Mouse (Mus musculus): Measurements from ENCODE around the gene Krt12. TPM values are rescaled to one million over a fixed set of nuclear protein-coding genes. Genes with fewer than 3 reads are reported as not detected.

Krt12 gene
- polyA plus RNA-seq, 1 experiment from 2014 or later = not detected

- no peak for ATAC-seq (ENCODE audit: low FRiP score, low TSS enrichment)
Observed at GRCm38 (mm10) chr11:99454044-99454443, 32.0 kb upstream of the Krt12 start.

GRCm38 (mm10) chr11:99448769-99449168, 26.7 kb upstream of the Krt12 start:
- Histone ChIP-seq H3K9me3 (ENCODE audit: control insufficient read depth, low read length) (no peaks in the 10 kb centered on the region), H3K9ac (ENCODE audit: low read depth, low read length) (no peak overlapping the region), H3K4me1 (ENCODE audit: control insufficient read depth, insufficient read depth, low read length) (no peaks in the 10 kb centered on the region), H3K4me3 (ENCODE audit: low read length) (no peak overlapping the region), H3K27ac (ENCODE audit: low read depth, low read length) (no peak overlapping the region), H3K4me2 (replicated peaks; ENCODE audit: low read depth, low read length) (no peak overlapping the region), H3K27me3 (ENCODE audit: control insufficient read depth, insufficient read depth, low read length) (peaks cover 3% of the 10 kb centered on the region; the same call in 1 of the 2 replicates), H3K36me3 (ENCODE audit: control insufficient read depth, insufficient read depth, low read length) (no peaks in the 10 kb centered on the region)
- WGBS = 52% methylated on average over 2 of the region's 2 CpGs
- no peak for ATAC-seq (ENCODE audit: low FRiP score, low TSS enrichment)

More at GRCm38 (mm10) chr11:99454044-99454443, 32.0 kb upstream of the Krt12 start:
- peaks cover 3% of the 10 kb centered on the region; the same call in 1 of the 2 replicates for H3K27me3 ChIP-seq (ENCODE audit: control insufficient read depth, insufficient read depth, low read length)
- no peak overlapping the region for H3K27ac ChIP-seq (ENCODE audit: low read depth, low read length)
- no peaks in the 10 kb centered on the region for H3K36me3 ChIP-seq (ENCODE audit: control insufficient read depth, insufficient read depth, low read length)
- no peak overlapping the region for H3K4me3 ChIP-seq (ENCODE audit: low read length)
- H3K4me2 ChIP-seq (replicated peaks; ENCODE audit: low read depth, low read length) = no peak overlapping the region
- H3K9ac ChIP-seq (ENCODE audit: low read depth, low read length) = no peak overlapping the region
- no peaks in the 10 kb centered on the region for H3K4me1 ChIP-seq (ENCODE audit: control insufficient read depth, insufficient read depth, low read length)
- no peaks in the 10 kb centered on the region for H3K9me3 ChIP-seq (ENCODE audit: control insufficient read depth, low read length)
- WGBS = 82% methylated on average over 4 of the region's 4 CpGs

- no peak overlapping the region for H3K4me3 ChIP-seq (ENCODE audit: low read length)
- 49% methylated on average over 8 of the region's 8 CpGs for WGBS
Observed at GRCm38 (mm10) chr11:99441220-99441619, 19.2 kb upstream of the Krt12 start.

GRCm38 (mm10) chr11:99439465-99439864, 17.4 kb upstream of the Krt12 start:
- Histone ChIP-seq H3K4me1 (ENCODE audit: control insufficient read depth, insufficient read depth, low read length) (no peaks in the 10 kb centered on the region), H3K4me2 (replicated peaks; ENCODE audit: low read depth, low read length) (no peak overlapping the region), H3K9me3 (ENCODE audit: control insufficient read depth, low read length) (no peaks in the 10 kb centered on the region), H3K4me3 (ENCODE audit: low read length) (no peak overlapping the region), H3K27ac (ENCODE audit: low read depth, low read length) (no peak overlapping the region), H3K27me3 (ENCODE audit: control insufficient read depth, insufficient read depth, low read length) (no peaks in the 10 kb centered on the region), H3K9ac (ENCODE audit: low read depth, low read length) (no peak overlapping the region), H3K36me3 (ENCODE audit: control insufficient read depth, insufficient read depth, low read length) (no peaks in the 10 kb centered on the region)
- WGBS = 79% methylated on average over 10 of the region's 10 CpGs
- ATAC-seq (ENCODE audit: low FRiP score, low TSS enrichment) = no peak

More at GRCm38 (mm10) chr11:99441220-99441619, 19.2 kb upstream of the Krt12 start:
- Histone ChIP-seq H3K36me3 (ENCODE audit: control insufficient read depth, insufficient read depth, low read length) (no peaks in the 10 kb centered on the region), H3K9ac (ENCODE audit: low read depth, low read length) (no peak overlapping the region), H3K27me3 (ENCODE audit: control insufficient read depth, insufficient read depth, low read length) (no peaks in the 10 kb centered on the region), H3K4me2 (replicated peaks; ENCODE audit: low read depth, low read length) (no peak overlapping the region), H3K4me1 (ENCODE audit: control insufficient read depth, insufficient read depth, low read length) (no peaks in the 10 kb centered on the region), H3K9me3 (ENCODE audit: control insufficient read depth, low read length) (no peaks in the 10 kb centered on the region), H3K27ac (ENCODE audit: low read depth, low read length) (no peak overlapping the region)
- no peak for ATAC-seq (ENCODE audit: low FRiP score, low TSS enrichment)

- Histone ChIP-seq H3K36me3 (ENCODE audit: control insufficient read depth, insufficient read depth, low read length) (no peaks in the 10 kb centered on the region), H3K27ac (ENCODE audit: low read depth, low read length) (no peak within 1 kb of the TSS), H3K27me3 (ENCODE audit: control insufficient read depth, insufficient read depth, low read length) (no peaks in the 10 kb centered on the region), H3K4me2 (replicated peaks; ENCODE audit: low read depth, low read length) (no peak within 1 kb of the TSS), H3K9me3 (ENCODE audit: control insufficient read depth, low read length) (no peaks in the 10 kb centered on the region), H3K4me1 (ENCODE audit: control insufficient read depth, insufficient read depth, low read length) (no peaks in the 10 kb centered on the region), H3K4me3 (ENCODE audit: low read length) (no peak within 1 kb of the TSS), H3K9ac (ENCODE audit: low read depth, low read length) (no peak within 1 kb of the TSS)
- 28% methylated on average over 10 of the region's 10 CpGs for WGBS
- ATAC-seq (ENCODE audit: low FRiP score, low TSS enrichment) = no peak
Observed at GRCm38 (mm10) chr11:99437972-99438371, 15.9 kb upstream of the Krt12 start, which contains the start of gene Krt20. Krt20 (minus strand) TSS chr11:99438150.

- Histone ChIP-seq H3K4me2 (replicated peaks; ENCODE audit: low read depth, low read length) (no peak overlapping the region), H3K9ac (ENCODE audit: low read depth, low read length) (no peak overlapping the region), H3K27me3 (ENCODE audit: control insufficient read depth, insufficient read depth, low read length) (no peaks in the 10 kb centered on the region), H3K9me3 (ENCODE audit: control insufficient read depth, low read length) (no peaks in the 10 kb centered on the region), H3K4me1 (ENCODE audit: control insufficient read depth, insufficient read depth, low read length) (no peaks in the 10 kb centered on the region), H3K36me3 (ENCODE audit: control insufficient read depth, insufficient read depth, low read length) (no peaks in the 10 kb centered on the region), H3K4me3 (ENCODE audit: low read length) (no peak overlapping the region), H3K27ac (ENCODE audit: low read depth, low read length) (no peak overlapping the region)
- no peak for ATAC-seq (ENCODE audit: low FRiP score, low TSS enrichment)
- WGBS = 87% methylated on average over 4 of the region's 4 CpGs
Observed at GRCm38 (mm10) chr11:99436625-99437024, 14.6 kb upstream of the Krt12 start.

- no peaks in the 10 kb centered on the region for H3K36me3 ChIP-seq (ENCODE audit: control insufficient read depth, insufficient read depth, low read length)
- H3K27me3 ChIP-seq (ENCODE audit: control insufficient read depth, insufficient read depth, low read length) = no peaks in the 10 kb centered on the region
- H3K9me3 ChIP-seq (ENCODE audit: control insufficient read depth, low read length) = no peaks in the 10 kb centered on the region
- no peak for ATAC-seq (ENCODE audit: low FRiP score, low TSS enrichment)
- no peak overlapping the region for H3K4me3 ChIP-seq (ENCODE audit: low read length)
- no peak overlapping the region for H3K4me2 ChIP-seq (replicated peaks; ENCODE audit: low read depth, low read length)
- WGBS = 59% methylated on average over 12 of the region's 12 CpGs
- H3K27ac ChIP-seq (ENCODE audit: low read depth, low read length) = no peak overlapping the region
- H3K9ac ChIP-seq (ENCODE audit: low read depth, low read length) = no peak overlapping the region
- H3K4me1 ChIP-seq (ENCODE audit: control insufficient read depth, insufficient read depth, low read length) = no peaks in the 10 kb centered on the region
Observed at GRCm38 (mm10) chr11:99430670-99431069, 8.6 kb upstream of the Krt12 start.

GRCm38 (mm10) chr11:99420586-99420985, 1.5 kb downstream of the Krt12 start:
- ATAC-seq (ENCODE audit: low FRiP score, low TSS enrichment) = no peak
- no peaks in the 10 kb centered on the region for H3K4me1 ChIP-seq (ENCODE audit: control insufficient read depth, insufficient read depth, low read length)
- H3K9ac ChIP-seq (ENCODE audit: low read depth, low read length) = no peak overlapping the region
- no peaks in the 10 kb centered on the region for H3K27me3 ChIP-seq (ENCODE audit: control insufficient read depth, insufficient read depth, low read length)
- no peak overlapping the region for H3K27ac ChIP-seq (ENCODE audit: low read depth, low read length)
- no peak overlapping the region for H3K4me2 ChIP-seq (replicated peaks; ENCODE audit: low read depth, low read length)
- 36% methylated on average over 10 of the region's 10 CpGs for whole genome bisulfite sequencing
- H3K9me3 ChIP-seq (ENCODE audit: control insufficient read depth, low read length) = no peaks in the 10 kb centered on the region
- no peaks in the 10 kb centered on the region for H3K36me3 ChIP-seq (ENCODE audit: control insufficient read depth, insufficient read depth, low read length)
- H3K4me3 ChIP-seq (ENCODE audit: low read length) = no peak overlapping the region

GRCm38 (mm10) chr11:99417819-99418218, 4.2 kb downstream of the Krt12 start:
- no peak overlapping the region for H3K4me3 ChIP-seq (ENCODE audit: low read length)
- H3K9me3 ChIP-seq (ENCODE audit: control insufficient read depth, low read length) = no peaks in the 10 kb centered on the region
- no peak overlapping the region for H3K4me2 ChIP-seq (replicated peaks; ENCODE audit: low read depth, low read length)
- H3K9ac ChIP-seq (ENCODE audit: low read depth, low read length) = no peak overlapping the region
- no peaks in the 10 kb centered on the region for H3K4me1 ChIP-seq (ENCODE audit: control insufficient read depth, insufficient read depth, low read length)
- 75% methylated on average over 16 of the region's 16 CpGs for WGBS
- no peaks in the 10 kb centered on the region for H3K27me3 ChIP-seq (ENCODE audit: control insufficient read depth, insufficient read depth, low read length)
- H3K27ac ChIP-seq (ENCODE audit: low read depth, low read length) = no peak overlapping the region
- ATAC-seq (ENCODE audit: low FRiP score, low TSS enrichment) = no peak
- no peaks in the 10 kb centered on the region for H3K36me3 ChIP-seq (ENCODE audit: control insufficient read depth, insufficient read depth, low read length)

All from kidney, embryonic 14.5 days (tissue).